Mouse (Mus musculus) myocyte (in vitro differentiated cells): ENCODE data around the gene Tmem25.

ENCODE experiments used
- E2F4 ChIP-seq: IDR thresholded peaks from one replicate; pipeline ENCODE4 v1.6.1; 2011; ENCODE audit warnings: mild to moderate bottlenecking, control low read depth, moderate library complexity; ENCODE audit not compliant: insufficient read depth
- POLR2A ChIP-seq: IDR thresholded peaks from one replicate; pipeline ENCODE4 v1.6.1; 2011; ENCODE audit warnings: low read depth, mild to moderate bottlenecking, control low read depth, moderate library complexity; ENCODE audit not compliant: insufficient read length
- POLR2AphosphoS2 ChIP-seq: IDR thresholded peaks from one replicate; pipeline ENCODE4 v1.6.1; 2011; ENCODE audit warnings: low read depth, control low read depth; ENCODE audit not compliant: insufficient read length
- REST ChIP-seq: IDR thresholded peaks from one replicate; pipeline ENCODE4 v1.6.1; 2011; ENCODE audit warnings: mild to moderate bottlenecking, control low read depth, moderate library complexity; ENCODE audit not compliant: insufficient read depth, insufficient read length
- TCF3 ChIP-seq: IDR thresholded peaks from one replicate; pipeline ENCODE4 v1.6.1; 2011; ENCODE audit warnings: low read depth, control low read depth; ENCODE audit not compliant: insufficient read length

DNA sequence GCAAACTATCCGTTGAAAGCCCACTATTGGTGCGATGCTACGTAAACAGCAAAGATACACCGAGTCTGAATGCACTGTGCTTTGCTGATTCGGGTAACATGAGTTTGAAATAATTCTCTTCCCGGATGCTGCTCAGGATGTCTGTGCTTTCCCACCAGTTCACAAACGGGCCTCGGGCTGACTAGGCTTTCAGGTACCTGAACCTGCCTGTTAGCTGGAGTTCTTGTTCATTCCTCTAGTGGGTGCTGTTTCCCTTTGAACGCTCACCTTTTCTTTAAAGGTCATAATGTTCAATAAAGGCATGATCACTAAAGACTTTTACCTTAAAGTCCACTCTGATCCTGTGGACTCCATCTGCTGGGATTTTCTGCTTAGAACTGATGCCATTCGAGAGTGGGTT is 42.1 kb upstream of the Tmem25 start:
- TF ChIP-seq POLR2A (no peak), TCF3 (no peak), POLR2AphosphoS2 (no peak), REST (no peak), E2F4 (no peak)
